Mouse (Mus musculus): ENCODE measurements around the gene Cd47. TPM values are rescaled to one million over a fixed set of nuclear protein-coding genes. Genes with fewer than 3 reads are reported as not detected.

Gene Cd47
- polyA plus RNA-seq, 1 experiment, result 124 TPM

DNA sequence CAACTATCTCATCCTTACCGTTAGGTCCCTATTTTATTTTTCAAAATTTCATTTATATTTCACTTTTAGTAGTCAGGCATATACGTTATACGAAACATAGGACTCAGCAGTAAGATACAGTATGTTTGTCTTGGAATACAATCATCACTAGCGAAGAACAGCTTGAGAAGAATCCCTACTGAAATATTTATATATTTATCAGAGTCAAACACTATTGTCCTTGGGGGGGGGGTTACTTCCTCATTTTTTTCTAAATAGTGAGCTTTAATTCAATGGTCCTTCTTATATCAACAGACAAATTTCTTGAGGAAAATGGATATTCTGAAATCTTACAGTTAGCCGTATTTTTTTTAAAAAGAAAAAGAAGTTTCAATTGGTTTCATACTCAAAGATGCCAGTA, 101.8 kb downstream of the Cd47 start:
- TF ChIP-seq CTCF (IDR thresholded peaks at IDR 0.05; ENCODE audit: borderline replicate concordance, insufficient read depth, low read length) (no peak), POLR2A (IDR thresholded peaks at IDR 0.05; ENCODE audit: low read depth, low read length) (no peak)
- H3K4me3 ChIP-seq (ENCODE audit: insufficient read depth, low read length), result no peak overlapping the region
- H3K4me1 ChIP-seq (ENCODE audit: control insufficient read depth, insufficient read depth, low read length), result 0 out of 2 replicates have a peak, but pooled peaks cover 2% of the 10 kb centered on the region
- H3K27ac ChIP-seq (ENCODE audit: insufficient read depth, low read length), result no peak overlapping the region

DNA sequence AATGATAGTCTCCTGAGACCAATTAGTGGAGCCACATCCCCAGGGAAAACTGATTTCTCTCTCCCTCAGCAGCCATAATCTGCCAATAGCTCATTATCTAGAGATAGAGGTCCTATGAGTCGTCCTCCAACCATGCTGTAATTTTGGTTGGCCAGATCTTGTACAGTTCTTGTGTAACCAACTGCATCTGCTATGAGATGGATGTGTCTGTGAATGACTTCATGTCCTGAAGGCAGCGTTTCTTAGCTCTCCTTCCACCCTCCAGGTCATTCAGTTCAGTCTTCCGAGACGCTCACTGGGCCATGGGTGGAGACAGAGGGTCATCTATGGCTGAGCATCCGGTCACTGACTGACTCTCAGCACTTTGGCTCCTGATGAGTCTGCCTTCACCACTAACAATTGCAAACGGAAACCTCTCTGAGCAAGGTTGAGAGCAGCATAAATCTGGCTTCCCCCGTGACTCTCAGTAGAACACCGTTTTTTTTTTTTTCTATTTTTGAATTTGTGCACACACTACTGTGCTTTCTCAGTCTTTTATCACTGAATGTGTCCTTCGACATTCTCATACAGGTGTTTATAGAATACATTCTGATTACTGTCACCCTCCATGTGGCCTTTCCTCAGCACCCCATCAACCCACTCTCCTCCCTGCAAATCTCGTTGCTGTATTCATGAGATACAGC, 104.1 kb downstream of the Cd47 start:
- Histone ChIP-seq H3K4me1 (ENCODE audit: control insufficient read depth, insufficient read depth, low read length) (0 out of 2 replicates have a peak, but pooled peaks cover 2% of the 10 kb centered on the region), H3K27ac (ENCODE audit: insufficient read depth, low read length) (peak overlapping the region; percentile 81), H3K4me3 (ENCODE audit: insufficient read depth, low read length) (no peak overlapping the region)
- TF ChIP-seq CTCF (IDR thresholded peaks at IDR 0.05; ENCODE audit: borderline replicate concordance, insufficient read depth, low read length), result no peak
- no peak for TF ChIP-seq POLR2A (IDR thresholded peaks at IDR 0.05; ENCODE audit: low read depth, low read length)

DNA sequence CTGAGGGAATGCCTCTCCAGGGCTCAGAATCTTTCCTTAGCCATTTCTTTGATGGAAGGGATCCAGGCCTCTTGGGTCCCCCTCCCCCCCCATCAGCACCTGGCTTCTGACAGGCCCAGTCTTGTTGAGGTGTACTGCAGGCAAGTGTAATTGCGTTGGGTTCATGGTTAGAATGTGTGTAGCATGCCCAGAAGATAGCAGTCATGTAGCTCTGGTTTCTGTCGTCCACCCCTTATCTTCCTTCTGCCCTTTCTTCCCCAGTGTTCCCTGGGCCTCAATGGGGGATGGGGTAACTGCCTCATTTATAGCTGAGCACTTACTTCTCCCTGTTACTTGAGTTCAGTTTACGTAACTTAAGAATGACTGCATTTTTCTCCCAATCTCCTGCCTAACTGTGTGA, 104.7 kb downstream of the Cd47 start:
- no peak for TF ChIP-seq CTCF (IDR thresholded peaks at IDR 0.05; ENCODE audit: borderline replicate concordance, insufficient read depth, low read length)
- 0 out of 2 replicates have a peak, but pooled peaks cover 2% of the 10 kb centered on the region for H3K4me1 ChIP-seq (ENCODE audit: control insufficient read depth, insufficient read depth, low read length)
- H3K4me3 ChIP-seq (ENCODE audit: insufficient read depth, low read length), result no peak overlapping the region
- peak overlapping the region; percentile 81 for H3K27ac ChIP-seq (ENCODE audit: insufficient read depth, low read length)

DNA sequence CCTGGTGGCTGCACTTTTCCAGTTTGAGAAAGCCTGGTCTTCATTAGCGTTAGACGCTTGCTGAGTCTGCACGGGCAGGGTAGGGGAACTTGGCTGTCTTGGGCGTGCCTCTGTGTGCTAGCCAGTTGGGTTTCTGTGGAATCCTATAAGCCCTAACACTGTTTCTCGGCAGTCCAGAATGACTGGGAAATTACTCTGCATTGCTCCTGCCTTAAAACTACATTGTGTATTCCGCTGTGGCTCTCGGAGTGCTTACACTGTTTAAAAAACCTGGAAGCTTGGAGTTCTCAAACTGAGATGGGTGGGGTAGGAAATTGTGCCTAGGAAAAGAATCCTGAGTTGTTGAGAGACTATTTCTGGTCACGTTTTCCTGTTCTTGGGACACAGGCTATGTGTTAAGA, 105.3 kb downstream of the Cd47 start:
- H3K4me3 ChIP-seq (ENCODE audit: insufficient read depth, low read length), result no peak overlapping the region

DNA sequence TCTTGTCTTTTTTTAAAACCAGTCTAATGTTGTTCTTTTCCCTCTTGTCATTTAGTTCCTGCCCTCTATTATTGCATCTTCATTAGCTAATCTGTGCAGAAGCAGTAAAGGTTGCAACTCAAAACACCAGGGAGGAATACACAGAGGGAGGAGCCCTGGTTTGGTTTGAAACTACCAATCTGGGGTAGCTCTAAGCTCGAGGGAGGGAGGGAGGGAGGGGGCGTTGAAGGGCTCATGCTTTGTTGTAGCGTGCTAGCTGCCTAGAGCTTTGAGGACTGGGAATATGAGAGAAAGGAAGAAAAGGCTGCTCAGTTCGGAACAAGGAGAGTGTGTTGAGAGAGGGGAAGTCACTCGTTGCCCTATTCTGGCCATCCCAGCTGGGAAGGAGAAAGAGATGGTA, 105.7 kb downstream of the Cd47 start:
- Histone ChIP-seq H3K4me3 (ENCODE audit: insufficient read depth, low read length) (no peak overlapping the region), H3K27ac (ENCODE audit: insufficient read depth, low read length) (peak overlapping the region; percentile 87), H3K4me1 (ENCODE audit: control insufficient read depth, insufficient read depth, low read length) (0 out of 2 replicates have a peak, but pooled peaks cover 2% of the 10 kb centered on the region)
- TF ChIP-seq POLR2A (IDR thresholded peaks at IDR 0.05; ENCODE audit: low read depth, low read length) (no peak), CTCF (IDR thresholded peaks at IDR 0.05; ENCODE audit: borderline replicate concordance, insufficient read depth, low read length) (no peak)

More for the DNA sequence above, 105.3 kb downstream of the Cd47 start:
- TF ChIP-seq POLR2A (IDR thresholded peaks at IDR 0.05; ENCODE audit: low read depth, low read length) (no peak), CTCF (IDR thresholded peaks at IDR 0.05; ENCODE audit: borderline replicate concordance, insufficient read depth, low read length) (no peak)
- peak overlapping the region; percentile 87 for H3K27ac ChIP-seq (ENCODE audit: insufficient read depth, low read length)
- 0 out of 2 replicates have a peak, but pooled peaks cover 2% of the 10 kb centered on the region for H3K4me1 ChIP-seq (ENCODE audit: control insufficient read depth, insufficient read depth, low read length)

DNA sequence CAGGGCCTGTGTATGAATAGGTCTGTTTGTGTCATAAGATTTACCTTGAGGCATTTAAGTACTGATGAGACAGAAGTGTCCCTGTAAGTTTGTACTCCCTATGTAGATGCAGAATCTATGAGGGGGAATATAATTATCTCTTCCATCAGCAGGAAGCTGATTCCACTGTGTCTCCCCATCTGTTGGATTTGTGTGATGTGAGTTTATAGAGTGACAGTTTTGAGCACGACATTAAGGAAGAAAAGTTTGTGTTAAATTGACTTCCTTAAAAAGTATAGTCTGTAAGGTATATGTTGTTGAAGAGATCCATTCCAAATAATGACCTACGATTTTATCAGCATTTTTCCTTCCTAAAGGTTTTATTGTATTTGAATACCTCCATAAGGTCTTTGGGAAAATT, 106.6 kb downstream of the Cd47 start:
- Histone ChIP-seq H3K4me1 (ENCODE audit: control insufficient read depth, insufficient read depth, low read length) (0 out of 2 replicates have a peak, but pooled peaks cover 2% of the 10 kb centered on the region), H3K27ac (ENCODE audit: insufficient read depth, low read length) (peak overlapping the region; percentile 13; the same call in 1 of the 2 replicates), H3K4me3 (ENCODE audit: insufficient read depth, low read length) (no peak overlapping the region)
- no peak for TF ChIP-seq POLR2A (IDR thresholded peaks at IDR 0.05; ENCODE audit: low read depth, low read length)
- TF ChIP-seq CTCF (IDR thresholded peaks at IDR 0.05; ENCODE audit: borderline replicate concordance, insufficient read depth, low read length), result no peak

DNA sequence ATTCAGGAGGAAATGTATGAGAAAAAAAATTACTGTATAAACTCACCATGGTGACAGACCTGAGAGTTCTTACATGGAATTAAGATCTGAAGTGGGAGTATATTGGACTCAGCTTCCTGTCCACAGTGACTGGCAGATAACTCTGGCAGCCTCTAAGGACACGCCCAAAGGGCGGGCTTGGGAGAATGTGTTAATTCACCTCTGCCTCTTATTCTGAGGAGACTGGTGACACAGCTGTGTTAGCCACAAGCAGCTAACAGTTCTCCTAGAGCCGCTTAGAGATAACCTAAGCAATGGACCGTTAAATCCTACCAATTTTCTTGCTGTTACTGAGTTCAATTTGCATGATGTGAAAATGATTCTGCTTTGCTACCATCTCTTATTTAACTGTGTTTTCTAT, 107.0 kb downstream of the Cd47 start:
- Histone ChIP-seq H3K4me3 (ENCODE audit: insufficient read depth, low read length) (no peak overlapping the region), H3K4me1 (ENCODE audit: control insufficient read depth, insufficient read depth, low read length) (0 out of 2 replicates have a peak, but pooled peaks cover 2% of the 10 kb centered on the region), H3K27ac (ENCODE audit: insufficient read depth, low read length) (peak overlapping the region; percentile 37; the same call in 1 of the 2 replicates)
- no peak for TF ChIP-seq POLR2A (IDR thresholded peaks at IDR 0.05; ENCODE audit: low read depth, low read length)
- no peak for TF ChIP-seq CTCF (IDR thresholded peaks at IDR 0.05; ENCODE audit: borderline replicate concordance, insufficient read depth, low read length)

DNA sequence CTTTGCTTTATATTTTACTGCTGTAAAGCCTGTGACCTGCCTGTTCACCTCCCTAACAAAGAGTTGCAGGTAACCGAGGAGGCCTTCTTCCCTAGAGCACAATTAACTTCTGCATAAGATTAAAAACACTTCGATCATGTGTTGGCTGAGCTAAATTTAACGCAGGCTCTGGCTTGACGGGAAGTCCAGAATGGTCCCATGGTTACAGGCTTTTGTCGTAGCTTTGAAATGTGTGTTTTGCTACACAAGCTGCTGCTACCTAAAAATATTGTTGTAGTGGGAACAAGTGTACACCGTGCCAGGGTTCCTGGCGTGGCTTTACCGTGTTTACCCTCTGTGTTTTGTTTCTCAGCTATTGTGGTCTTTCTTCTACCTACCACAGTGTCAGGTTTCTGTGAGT, 109.2 kb downstream of the Cd47 start:
- TF ChIP-seq POLR2A (IDR thresholded peaks at IDR 0.05; ENCODE audit: low read depth, low read length), result no peak
- no peak for TF ChIP-seq CTCF (IDR thresholded peaks at IDR 0.05; ENCODE audit: borderline replicate concordance, insufficient read depth, low read length)
- H3K4me3 ChIP-seq (ENCODE audit: insufficient read depth, low read length), result no peak overlapping the region
- H3K4me1 ChIP-seq (ENCODE audit: control insufficient read depth, insufficient read depth, low read length), result no peaks in the 10 kb centered on the region
- no peak overlapping the region for H3K27ac ChIP-seq (ENCODE audit: insufficient read depth, low read length)

DNA sequence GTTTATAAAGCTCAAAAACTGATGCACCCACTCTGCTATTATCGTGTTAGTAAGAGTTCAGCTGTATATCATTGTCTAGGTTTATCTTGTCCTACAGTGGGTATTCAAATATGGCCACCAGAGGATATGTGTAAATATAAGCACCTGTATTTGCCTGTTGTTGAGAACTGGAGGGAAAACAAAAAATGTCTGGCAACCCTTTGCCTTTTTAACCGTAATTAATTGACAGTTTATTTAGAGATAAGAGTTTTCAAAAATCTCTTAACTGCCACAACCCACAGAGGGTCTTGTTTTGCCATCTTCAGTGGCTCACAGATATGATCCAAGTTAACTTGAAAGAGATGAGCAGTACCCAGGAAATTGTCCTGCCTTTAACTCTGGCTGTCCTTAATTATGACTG, 113.8 kb downstream of the Cd47 start:
- Histone ChIP-seq H3K4me1 (ENCODE audit: control insufficient read depth, insufficient read depth, low read length) (no peaks in the 10 kb centered on the region), H3K27ac (ENCODE audit: insufficient read depth, low read length) (no peak overlapping the region), H3K4me3 (ENCODE audit: insufficient read depth, low read length) (no peak overlapping the region)
- TF ChIP-seq CTCF (IDR thresholded peaks at IDR 0.05; ENCODE audit: borderline replicate concordance, insufficient read depth, low read length) (no peak), POLR2A (IDR thresholded peaks at IDR 0.05; ENCODE audit: low read depth, low read length) (no peak)
